Mouse (Mus musculus) small intestine, adult 2 months (tissue): Measurements from ENCODE around the gene Tjp1.

Experiments
- CTCF ChIP-seq: fragments of 200-500 bp; IDR thresholded peaks from 2 replicates; pipeline ENCODE4 v1.5.1; 2012; ENCODE audit warnings: low read depth, mild to moderate bottlenecking, control low read depth, inconsistent platforms, low read length, moderate library complexity, mixed read lengths; ENCODE audit not compliant: insufficient replicate concordance, insufficient read length; ENCODE audit errors: extremely low read depth
- POLR2A ChIP-seq: fragments of 200-500 bp; IDR thresholded peaks from 2 replicates; pipeline ENCODE4 v1.6.1; 2012; ENCODE audit warnings: low read depth, mild to moderate bottlenecking, control low read depth, inconsistent platforms, low read length, moderate library complexity

GRCm38 (mm10) chr7:65516903-65517302, 10.7 kb downstream of the Tjp1 start:
- TF ChIP-seq CTCF (no peak), POLR2A (no peak)
